Mouse (Mus musculus) lung, adult 2 months (tissue): ENCODE measurements around the gene Stk32c.

ENCODE experiments used
- CTCF ChIP-seq: fragments of 200-500 bp; IDR thresholded peaks from 2 replicates; pipeline ENCODE4 v1.5.1; 2011; ENCODE audit warnings: mild to moderate bottlenecking, low read length, control low read depth; ENCODE audit not compliant: insufficient read depth
- POLR2A ChIP-seq: fragments of 200-500 bp; IDR thresholded peaks from 2 replicates; pipeline ENCODE4 v1.6.1; 2011; ENCODE audit warnings: low read depth, mild to moderate bottlenecking, control low read depth, low read length, borderline replicate concordance; ENCODE audit errors: extremely low read depth

- TF ChIP-seq POLR2A (no peak), CTCF (no peak)
These were observed 54.2 kb downstream of the Stk32c start for GRCm38 (mm10) chr7:139158956-139159355.
